In the genomic region with DNA sequence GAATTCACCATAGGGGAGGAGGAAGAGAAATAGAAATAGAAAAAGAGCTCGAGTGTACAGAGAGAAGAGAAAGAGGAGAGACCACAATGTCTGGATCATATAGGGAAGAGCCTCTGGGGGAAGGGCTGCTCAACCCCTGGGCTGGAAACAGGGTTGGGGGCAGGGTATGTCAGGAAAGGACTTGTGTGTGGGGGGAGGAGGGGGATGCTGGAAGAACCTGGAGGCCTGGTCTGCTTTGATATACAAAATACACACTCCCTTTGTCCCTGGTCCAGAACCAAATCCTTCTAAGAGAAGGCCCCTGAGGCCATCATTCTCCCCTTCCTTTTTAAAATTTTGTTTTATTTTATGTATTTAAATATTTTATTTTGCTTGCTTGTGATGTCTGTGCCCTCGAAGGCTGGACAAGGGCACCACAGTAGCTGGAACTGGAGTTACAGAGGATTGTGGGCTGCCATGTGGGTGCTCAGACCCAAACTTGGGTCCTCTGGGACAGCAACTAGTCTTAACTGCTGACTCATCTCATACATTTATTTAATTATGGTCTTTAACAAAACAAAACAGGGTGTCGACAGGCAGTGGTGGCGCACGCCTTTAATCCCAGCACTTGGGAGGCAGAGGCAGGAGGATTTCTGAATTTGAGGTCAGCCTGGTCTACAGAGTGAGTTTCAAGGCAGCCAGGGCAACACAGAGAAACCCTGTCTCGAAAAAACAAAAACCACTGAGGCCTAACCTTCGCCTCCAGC, we compare ENCODE assay signal across 8 mouse cellular contexts. TPM values are rescaled to one million over a fixed set of nuclear protein-coding genes. Genes with fewer than 3 reads are reported as not detected.
DNase-seq lines count a peak whose midpoint lies in the region; ATAC-seq lines count a peak whose summit lies in the region.

No protein-coding gene starts in this region.

- no peaks in the 10 kb centered on the region; the same call in 1 of the 2 replicates for H3K4me1 ChIP-seq in kidney, embryonic 14.5 days (ENCODE audit: control insufficient read depth, insufficient read depth, low read length)
- peaks cover 32% of the 10 kb centered on the region for H3K4me1 ChIP-seq in embryonic facial prominence, embryonic 10.5 days
- peaks cover 4% of the 10 kb centered on the region for H3K4me1 ChIP-seq in intestine, embryonic 14.5 days (replicated peaks; ENCODE audit: control insufficient read depth, insufficient read depth, low read length)
- H3K4me1 ChIP-seq in midbrain, embryonic 16.5 days (ENCODE audit: control insufficient read depth, insufficient read depth, low read length), result peaks cover 5% of the 10 kb centered on the region

- no peaks in the 10 kb centered on the region for H3K27me3 ChIP-seq in kidney, embryonic 14.5 days (ENCODE audit: control insufficient read depth, insufficient read depth, low read length)
- no peaks in the 10 kb centered on the region for H3K27me3 ChIP-seq in embryonic facial prominence, embryonic 10.5 days (replicated peaks; ENCODE audit: low read depth, poor library complexity, severe bottlenecking)
- H3K27me3 ChIP-seq in intestine, embryonic 14.5 days (replicated peaks; ENCODE audit: control insufficient read depth, insufficient read depth, low read length), result no peaks in the 10 kb centered on the region
- no peaks in the 10 kb centered on the region for H3K27me3 ChIP-seq in midbrain, embryonic 16.5 days (ENCODE audit: control insufficient read depth, insufficient read depth, low read depth, low read length)

- H3K36me3 ChIP-seq in kidney, embryonic 14.5 days (ENCODE audit: control insufficient read depth, insufficient read depth, low read length), result peaks cover 31% of the 10 kb centered on the region
- peaks cover 46% of the 10 kb centered on the region for H3K36me3 ChIP-seq in embryonic facial prominence, embryonic 10.5 days (replicated peaks)
- H3K36me3 ChIP-seq in intestine, embryonic 14.5 days (ENCODE audit: control insufficient read depth, insufficient read depth, low read length), result peaks cover 23% of the 10 kb centered on the region
- peaks cover 20% of the 10 kb centered on the region for H3K36me3 ChIP-seq in midbrain, embryonic 16.5 days (ENCODE audit: control insufficient read depth, insufficient read depth, low read length)

- H3K4me3 ChIP-seq in kidney, embryonic 14.5 days (ENCODE audit: low read length), result no peak overlapping the region
- H3K4me3 ChIP-seq in embryonic facial prominence, embryonic 10.5 days, result peak overlapping the region; percentile 78
- H3K4me3 ChIP-seq in intestine, embryonic 14.5 days (ENCODE audit: low read depth, low read length), result peak overlapping the region; percentile 44; the same call in 1 of the 2 replicates
- H3K4me3 ChIP-seq in midbrain, embryonic 16.5 days (ENCODE audit: low read depth, low read length), result peak overlapping the region; percentile 61; the same call in 1 of the 2 replicates

- ATAC-seq in kidney, embryonic 14.5 days (ENCODE audit: low FRiP score, low TSS enrichment), result no peak
- no peak for ATAC-seq in intestine, embryonic 14.5 days (replicated peaks; ENCODE audit: low FRiP score, low TSS enrichment, low read depth)
- no peak for ATAC-seq in midbrain, embryonic 16.5 days

- no peak for DNase-seq in kidney, adult 9 months
- no peak for DNase-seq in embryonic facial prominence, embryonic 10.5 days (ENCODE audit: low spot score)
- DNase-seq in intestine, embryonic 14.5 days (ENCODE audit: low spot score), result no peak
- DNase-seq in ovary, postnatal 10 days (ENCODE audit: low spot score), result no peak
- no peak for DNase-seq in embryo, embryonic 10.5 days (ENCODE audit: low spot score)
- no peak for DNase-seq in kidney, postnatal 10 days

- peak overlapping the region; percentile 94; the same call in 1 of the 2 replicates for H3K4me2 ChIP-seq in kidney, embryonic 14.5 days (replicated peaks; ENCODE audit: low read depth, low read length)
- peak overlapping the region; percentile 64 for H3K4me2 ChIP-seq in intestine, embryonic 14.5 days (ENCODE audit: low read length)
- peak overlapping the region; percentile 90; the same call in 1 of the 2 replicates for H3K4me2 ChIP-seq in midbrain, embryonic 16.5 days (ENCODE audit: low read length)

- no peak overlapping the region for H3K9ac ChIP-seq in kidney, embryonic 14.5 days (ENCODE audit: low read depth, low read length)
- H3K9ac ChIP-seq in intestine, embryonic 14.5 days (ENCODE audit: low read length), result no peak overlapping the region
- no peak overlapping the region for H3K9ac ChIP-seq in midbrain, embryonic 16.5 days (ENCODE audit: low read depth, low read length)

- no peaks in the 10 kb centered on the region for H3K9me3 ChIP-seq in kidney, embryonic 14.5 days (ENCODE audit: control insufficient read depth, low read length)
- H3K9me3 ChIP-seq in embryonic facial prominence, embryonic 10.5 days, result no peaks in the 10 kb centered on the region
- H3K9me3 ChIP-seq in intestine, embryonic 14.5 days (ENCODE audit: control insufficient read depth, low read length), result no peaks in the 10 kb centered on the region
- no peaks in the 10 kb centered on the region for H3K9me3 ChIP-seq in midbrain, embryonic 16.5 days (replicated peaks; ENCODE audit: control insufficient read depth, low read length, poor library complexity, severe bottlenecking)

- H3K27ac ChIP-seq in kidney, embryonic 14.5 days (ENCODE audit: low read depth, low read length), result no peak overlapping the region
- H3K27ac ChIP-seq in embryonic facial prominence, embryonic 10.5 days (replicated peaks), result no peak overlapping the region; the same call in 1 of the 2 replicates
- H3K27ac ChIP-seq in intestine, embryonic 14.5 days (ENCODE audit: low read depth), result peak overlapping the region; percentile 78
- H3K27ac ChIP-seq in midbrain, embryonic 16.5 days (ENCODE audit: low read length), result no peak overlapping the region

- 81% methylated on average over 7 of the region's 7 CpGs for WGBS in kidney, embryonic 14.5 days
- 84% methylated on average over 7 of the region's 7 CpGs for WGBS in embryonic facial prominence, embryonic 10.5 days
- WGBS in intestine, embryonic 14.5 days, result 88% methylated on average over 7 of the region's 7 CpGs
- 89% methylated on average over 7 of the region's 7 CpGs for WGBS in midbrain, embryonic 16.5 days

RNA-seq across cellular contexts. Expression of a gene that starts 1.3 kb away (rescaled TPM):
- 11.6 and 13.3 TPM in 2 replicates for polyA plus RNA-seq in kidney, embryonic 14.5 days (2014; fragmentation: Nextera tagmentation; extraction: Ambion mirVana)
- polyA plus RNA-seq in embryonic facial prominence, embryonic 10.5 days (2016; fragmentation: Nextera tagmentation; extraction: Ambion mirVana), result 12.9 and 13.4 TPM in 2 replicates
- polyA plus RNA-seq in intestine, embryonic 14.5 days (2014; fragmentation: Nextera tagmentation; extraction: Ambion mirVana), result 9.4 and 12.6 TPM in 2 replicates
- polyA plus RNA-seq in midbrain, embryonic 16.5 days (2015; fragmentation: Nextera tagmentation; extraction: Ambion mirVana), result 5.1 and 5.8 TPM in 2 replicates

RNA-seq across cellular contexts. Expression of a gene that starts 3.5 kb away (rescaled TPM):
- polyA plus RNA-seq in kidney, embryonic 14.5 days (2014; fragmentation: Nextera tagmentation; extraction: Ambion mirVana), result 38.1 and 44.6 TPM in 2 replicates
- 76.0 and 76.1 TPM in 2 replicates for polyA plus RNA-seq in embryonic facial prominence, embryonic 10.5 days (2016; fragmentation: Nextera tagmentation; extraction: Ambion mirVana)
- polyA plus RNA-seq in intestine, embryonic 14.5 days (2014; fragmentation: Nextera tagmentation; extraction: Ambion mirVana), result 38.2 and 41.6 TPM in 2 replicates
- polyA plus RNA-seq in midbrain, embryonic 16.5 days (2015; fragmentation: Nextera tagmentation; extraction: Ambion mirVana), result 8.2 and 9.1 TPM in 2 replicates

RNA-seq across cellular contexts. Expression of a gene that starts 19.7 kb away (rescaled TPM):
- polyA plus RNA-seq in kidney, embryonic 14.5 days (2014; fragmentation: Nextera tagmentation; extraction: Ambion mirVana), result 4.4 and 4.8 TPM in 2 replicates
- polyA plus RNA-seq in embryonic facial prominence, embryonic 10.5 days (2016; fragmentation: Nextera tagmentation; extraction: Ambion mirVana), result 3.2 and 4.4 TPM in 2 replicates
- polyA plus RNA-seq in intestine, embryonic 14.5 days (2014; fragmentation: Nextera tagmentation; extraction: Ambion mirVana), result 2.3 and 2.4 TPM in 2 replicates
- polyA plus RNA-seq in midbrain, embryonic 16.5 days (2015; fragmentation: Nextera tagmentation; extraction: Ambion mirVana), result 5.1 and 5.2 TPM in 2 replicates

RNA-seq across cellular contexts. Expression of a gene that starts 35.3 kb away (rescaled TPM):
- polyA plus RNA-seq in kidney, embryonic 14.5 days (2014; fragmentation: Nextera tagmentation; extraction: Ambion mirVana), result 0.09 TPM in 1 of 2 replicates, not detected in the other
- 4.2 and 4.4 TPM in 2 replicates for polyA plus RNA-seq in embryonic facial prominence, embryonic 10.5 days (2016; fragmentation: Nextera tagmentation; extraction: Ambion mirVana)
- 3.1 and 3.7 TPM in 2 replicates for polyA plus RNA-seq in intestine, embryonic 14.5 days (2014; fragmentation: Nextera tagmentation; extraction: Ambion mirVana)
- 111 and 113 TPM in 2 replicates for polyA plus RNA-seq in midbrain, embryonic 16.5 days (2015; fragmentation: Nextera tagmentation; extraction: Ambion mirVana)
